Mouse (Mus musculus): ENCODE measurements around the gene Rora. TPM values are rescaled to one million over a fixed set of nuclear protein-coding genes. Genes with fewer than 3 reads are reported as not detected.

The Rora gene
- polyA plus RNA-seq, 1 experiment from 2014 or later = 3.8 TPM

GRCm38 (mm10) chr9:69227806-69228205 lies 574.2 kb downstream of the Rora start:
- WGBS = 83% methylated on average over 6 of the region's 6 CpGs
- Histone ChIP-seq H3K27me3 (ENCODE audit: control insufficient read depth, insufficient read depth, low read length) (no peaks in the 10 kb centered on the region), H3K27ac (ENCODE audit: low read depth, low read length) (no peak overlapping the region), H3K4me2 (replicated peaks; ENCODE audit: low read depth, low read length) (no peak overlapping the region), H3K4me1 (replicated peaks; ENCODE audit: control insufficient read depth, insufficient read depth, low read length) (no peaks in the 10 kb centered on the region), H3K9ac (ENCODE audit: low read depth, low read length) (no peak overlapping the region), H3K9me3 (ENCODE audit: control insufficient read depth, low read length) (no peaks in the 10 kb centered on the region), H3K36me3 (ENCODE audit: control insufficient read depth, insufficient read depth, low read length) (no peaks in the 10 kb centered on the region), H3K4me3 (ENCODE audit: low read depth, low read length) (no peak overlapping the region)
- no peak for ATAC-seq (ENCODE audit: low FRiP score)
- DNase-seq (ENCODE audit: low spot score) = no peak

- DNase-seq (ENCODE audit: low spot score) = no peak
- Histone ChIP-seq H3K9ac (ENCODE audit: low read depth, low read length) (no peak overlapping the region), H3K4me2 (replicated peaks; ENCODE audit: low read depth, low read length) (no peak overlapping the region), H3K36me3 (ENCODE audit: control insufficient read depth, insufficient read depth, low read length) (no peaks in the 10 kb centered on the region), H3K9me3 (ENCODE audit: control insufficient read depth, low read length) (no peaks in the 10 kb centered on the region), H3K27me3 (ENCODE audit: control insufficient read depth, insufficient read depth, low read length) (no peaks in the 10 kb centered on the region), H3K4me3 (ENCODE audit: low read depth, low read length) (no peak overlapping the region), H3K4me1 (replicated peaks; ENCODE audit: control insufficient read depth, insufficient read depth, low read length) (no peaks in the 10 kb centered on the region), H3K27ac (ENCODE audit: low read depth, low read length) (no peak overlapping the region)
- ATAC-seq (ENCODE audit: low FRiP score) = no peak
- WGBS = 87% methylated on average over 7 of the region's 7 CpGs
These were observed 576.3 kb downstream of the Rora start for GRCm38 (mm10) chr9:69229935-69230334.

GRCm38 (mm10) chr9:69234526-69234925 lies 580.9 kb downstream of the Rora start:
- WGBS = 13% methylated on average over 7 of the region's 7 CpGs
- Histone ChIP-seq H3K9ac (ENCODE audit: low read depth, low read length) (no peak overlapping the region), H3K36me3 (ENCODE audit: control insufficient read depth, insufficient read depth, low read length) (no peaks in the 10 kb centered on the region), H3K9me3 (ENCODE audit: control insufficient read depth, low read length) (no peaks in the 10 kb centered on the region), H3K4me3 (ENCODE audit: low read depth, low read length) (no peak overlapping the region), H3K4me2 (replicated peaks; ENCODE audit: low read depth, low read length) (no peak overlapping the region), H3K4me1 (replicated peaks; ENCODE audit: control insufficient read depth, insufficient read depth, low read length) (no peaks in the 10 kb centered on the region), H3K27me3 (ENCODE audit: control insufficient read depth, insufficient read depth, low read length) (no peaks in the 10 kb centered on the region), H3K27ac (ENCODE audit: low read depth, low read length) (no peak overlapping the region)
- ATAC-seq (ENCODE audit: low FRiP score) (no peak), DNase-seq (ENCODE audit: low spot score) (no peak)

- WGBS = 84% methylated on average over 10 of the region's 10 CpGs
- H3K4me1 ChIP-seq (replicated peaks; ENCODE audit: control insufficient read depth, insufficient read depth, low read length) = no peaks in the 10 kb centered on the region
- no peaks in the 10 kb centered on the region for H3K36me3 ChIP-seq (ENCODE audit: control insufficient read depth, insufficient read depth, low read length)
- DNase-seq (ENCODE audit: low spot score) = no peak
- no peaks in the 10 kb centered on the region for H3K9me3 ChIP-seq (ENCODE audit: control insufficient read depth, low read length)
- H3K4me3 ChIP-seq (ENCODE audit: low read depth, low read length) = no peak overlapping the region
- no peak for ATAC-seq (ENCODE audit: low FRiP score)
- no peak overlapping the region for H3K9ac ChIP-seq (ENCODE audit: low read depth, low read length)
- H3K4me2 ChIP-seq (replicated peaks; ENCODE audit: low read depth, low read length) = no peak overlapping the region
- no peak overlapping the region for H3K27ac ChIP-seq (ENCODE audit: low read depth, low read length)
- H3K27me3 ChIP-seq (ENCODE audit: control insufficient read depth, insufficient read depth, low read length) = no peaks in the 10 kb centered on the region
These were observed 583.7 kb downstream of the Rora start for GRCm38 (mm10) chr9:69237316-69237715.

GRCm38 (mm10) chr9:69242538-69242937 lies 589.0 kb downstream of the Rora start:
- WGBS = 60% methylated on average over 6 of the region's 6 CpGs
- H3K4me1 ChIP-seq (replicated peaks; ENCODE audit: control insufficient read depth, insufficient read depth, low read length) = no peaks in the 10 kb centered on the region
- H3K4me3 ChIP-seq (ENCODE audit: low read depth, low read length) = no peak overlapping the region
- no peak overlapping the region for H3K27ac ChIP-seq (ENCODE audit: low read depth, low read length)
- H3K27me3 ChIP-seq (ENCODE audit: control insufficient read depth, insufficient read depth, low read length) = no peaks in the 10 kb centered on the region
- no peak overlapping the region for H3K4me2 ChIP-seq (replicated peaks; ENCODE audit: low read depth, low read length)
- no peaks in the 10 kb centered on the region for H3K9me3 ChIP-seq (ENCODE audit: control insufficient read depth, low read length)
- H3K9ac ChIP-seq (ENCODE audit: low read depth, low read length) = no peak overlapping the region
- no peaks in the 10 kb centered on the region for H3K36me3 ChIP-seq (ENCODE audit: control insufficient read depth, insufficient read depth, low read length)
- no peak for DNase-seq (ENCODE audit: low spot score)
- no peak for ATAC-seq (ENCODE audit: low FRiP score)

- DNase-seq (ENCODE audit: low spot score) (peak; percentile 45), ATAC-seq (ENCODE audit: low FRiP score) (no peak)
- H3K27ac ChIP-seq (ENCODE audit: low read depth, low read length) = no peak overlapping the region
- no peak overlapping the region for H3K4me2 ChIP-seq (replicated peaks; ENCODE audit: low read depth, low read length)
- H3K36me3 ChIP-seq (ENCODE audit: control insufficient read depth, insufficient read depth, low read length) = no peaks in the 10 kb centered on the region
- no peak overlapping the region for H3K9ac ChIP-seq (ENCODE audit: low read depth, low read length)
- H3K4me1 ChIP-seq (replicated peaks; ENCODE audit: control insufficient read depth, insufficient read depth, low read length) = no peaks in the 10 kb centered on the region
- H3K9me3 ChIP-seq (ENCODE audit: control insufficient read depth, low read length) = no peaks in the 10 kb centered on the region
- no peak overlapping the region for H3K4me3 ChIP-seq (ENCODE audit: low read depth, low read length)
- 45% methylated on average over 6 of the region's 6 CpGs for WGBS
- no peaks in the 10 kb centered on the region for H3K27me3 ChIP-seq (ENCODE audit: control insufficient read depth, insufficient read depth, low read length)
These were observed 590.0 kb downstream of the Rora start for GRCm38 (mm10) chr9:69243626-69244025.

- H3K4me2 ChIP-seq (replicated peaks; ENCODE audit: low read depth, low read length) = no peak overlapping the region
- no peak overlapping the region for H3K27ac ChIP-seq (ENCODE audit: low read depth, low read length)
- no peak for DNase-seq (ENCODE audit: low spot score)
- no peaks in the 10 kb centered on the region for H3K36me3 ChIP-seq (ENCODE audit: control insufficient read depth, insufficient read depth, low read length)
- H3K4me1 ChIP-seq (replicated peaks; ENCODE audit: control insufficient read depth, insufficient read depth, low read length) = no peaks in the 10 kb centered on the region
- no peak overlapping the region for H3K4me3 ChIP-seq (ENCODE audit: low read depth, low read length)
- no peaks in the 10 kb centered on the region for H3K9me3 ChIP-seq (ENCODE audit: control insufficient read depth, low read length)
- ATAC-seq (ENCODE audit: low FRiP score) = no peak
- 81% methylated on average over 3 of the region's 3 CpGs for WGBS
- H3K27me3 ChIP-seq (ENCODE audit: control insufficient read depth, insufficient read depth, low read length) = no peaks in the 10 kb centered on the region
- H3K9ac ChIP-seq (ENCODE audit: low read depth, low read length) = no peak overlapping the region
These were observed 592.6 kb downstream of the Rora start for GRCm38 (mm10) chr9:69246225-69246624.

- H3K4me3 ChIP-seq (ENCODE audit: low read depth, low read length) = no peak overlapping the region
- H3K27me3 ChIP-seq (ENCODE audit: control insufficient read depth, insufficient read depth, low read length) = no peaks in the 10 kb centered on the region
- H3K9ac ChIP-seq (ENCODE audit: low read depth, low read length) = no peak overlapping the region
- H3K9me3 ChIP-seq (ENCODE audit: control insufficient read depth, low read length) = no peaks in the 10 kb centered on the region
- DNase-seq (ENCODE audit: low spot score) (no peak), ATAC-seq (ENCODE audit: low FRiP score) (no peak)
- H3K27ac ChIP-seq (ENCODE audit: low read depth, low read length) = no peak overlapping the region
- no peaks in the 10 kb centered on the region for H3K36me3 ChIP-seq (ENCODE audit: control insufficient read depth, insufficient read depth, low read length)
- 96% methylated on average over 3 of the region's 3 CpGs for WGBS
- H3K4me2 ChIP-seq (replicated peaks; ENCODE audit: low read depth, low read length) = no peak overlapping the region
- no peaks in the 10 kb centered on the region for H3K4me1 ChIP-seq (replicated peaks; ENCODE audit: control insufficient read depth, insufficient read depth, low read length)
These were observed 596.0 kb downstream of the Rora start for GRCm38 (mm10) chr9:69249586-69249985.

- no peak overlapping the region for H3K4me3 ChIP-seq (ENCODE audit: low read depth, low read length)
- DNase-seq (ENCODE audit: low spot score) = no peak
- H3K27me3 ChIP-seq (ENCODE audit: control insufficient read depth, insufficient read depth, low read length) = no peaks in the 10 kb centered on the region
- WGBS = 89% methylated on average over 8 of the region's 8 CpGs
- no peak for ATAC-seq (ENCODE audit: low FRiP score)
- no peaks in the 10 kb centered on the region for H3K36me3 ChIP-seq (ENCODE audit: control insufficient read depth, insufficient read depth, low read length)
- H3K9ac ChIP-seq (ENCODE audit: low read depth, low read length) = no peak overlapping the region
- H3K4me2 ChIP-seq (replicated peaks; ENCODE audit: low read depth, low read length) = no peak overlapping the region
- no peak overlapping the region for H3K27ac ChIP-seq (ENCODE audit: low read depth, low read length)
- H3K4me1 ChIP-seq (replicated peaks; ENCODE audit: control insufficient read depth, insufficient read depth, low read length) = no peaks in the 10 kb centered on the region
- no peaks in the 10 kb centered on the region for H3K9me3 ChIP-seq (ENCODE audit: control insufficient read depth, low read length)
These were observed 596.7 kb downstream of the Rora start for GRCm38 (mm10) chr9:69250326-69250725.
